Mouse (Mus musculus): ENCODE measurements around the gene Cadps2. TPM values are rescaled to one million over a fixed set of nuclear protein-coding genes. Genes with fewer than 3 reads are reported as not detected.

The Cadps2 gene
- polyA plus RNA-seq, 1 experiment from 2014 or later = 9.1 TPM

GRCm38 (mm10) chr6:23272979-23273378 is 566.2 kb downstream of the Cadps2 start:
- WGBS = 5% methylated on average over 11 of the region's 11 CpGs
- H3K4me1 ChIP-seq (ENCODE audit: control insufficient read depth, insufficient read depth, low read length) = no peaks in the 10 kb centered on the region
- no peaks in the 10 kb centered on the region for H3K9me3 ChIP-seq (ENCODE audit: control insufficient read depth, low read length)
- no peak overlapping the region for H3K27ac ChIP-seq (ENCODE audit: low read depth, low read length)
- no peak overlapping the region for H3K4me3 ChIP-seq (ENCODE audit: low read length)
- H3K36me3 ChIP-seq (ENCODE audit: control insufficient read depth, insufficient read depth, low read length) = no peaks in the 10 kb centered on the region
- no peak overlapping the region for H3K9ac ChIP-seq (ENCODE audit: low read depth, low read length)
- ATAC-seq (ENCODE audit: low FRiP score, low TSS enrichment) = no peak
- no peak overlapping the region for H3K4me2 ChIP-seq (replicated peaks; ENCODE audit: low read depth, low read length)
- H3K27me3 ChIP-seq (ENCODE audit: control insufficient read depth, insufficient read depth, low read length) = peaks cover 55% of the 10 kb centered on the region

DNA sequence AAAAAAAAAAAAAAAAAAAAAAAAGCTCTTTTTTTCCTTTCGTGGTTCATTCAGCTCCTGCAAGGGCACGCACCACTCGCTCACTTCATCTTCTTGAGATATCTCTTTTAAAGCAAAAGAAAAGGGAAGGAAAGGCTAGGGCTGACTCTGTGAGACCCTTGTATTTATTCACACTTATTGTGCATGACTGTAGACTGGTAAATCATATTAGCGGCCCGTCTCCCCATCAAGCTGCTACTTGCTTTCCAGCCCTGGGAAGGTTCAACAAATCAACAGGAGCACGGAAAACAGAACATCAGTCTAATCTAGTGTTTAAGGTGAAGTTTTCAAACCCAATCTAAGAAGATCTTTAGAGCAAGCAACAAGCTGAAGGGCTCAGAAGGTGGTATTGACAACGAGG is 566.7 kb downstream of the Cadps2 start:
- Histone ChIP-seq H3K36me3 (ENCODE audit: control insufficient read depth, insufficient read depth, low read length) (no peaks in the 10 kb centered on the region), H3K9ac (ENCODE audit: low read depth, low read length) (no peak overlapping the region), H3K4me2 (replicated peaks; ENCODE audit: low read depth, low read length) (no peak overlapping the region), H3K27me3 (ENCODE audit: control insufficient read depth, insufficient read depth, low read length) (peaks cover 59% of the 10 kb centered on the region), H3K9me3 (ENCODE audit: control insufficient read depth, low read length) (no peaks in the 10 kb centered on the region), H3K4me1 (ENCODE audit: control insufficient read depth, insufficient read depth, low read length) (no peaks in the 10 kb centered on the region), H3K4me3 (ENCODE audit: low read length) (no peak overlapping the region), H3K27ac (ENCODE audit: low read depth, low read length) (no peak overlapping the region)
- WGBS = 12% methylated on average over 7 of the region's 7 CpGs
- no peak for ATAC-seq (ENCODE audit: low FRiP score, low TSS enrichment)

DNA sequence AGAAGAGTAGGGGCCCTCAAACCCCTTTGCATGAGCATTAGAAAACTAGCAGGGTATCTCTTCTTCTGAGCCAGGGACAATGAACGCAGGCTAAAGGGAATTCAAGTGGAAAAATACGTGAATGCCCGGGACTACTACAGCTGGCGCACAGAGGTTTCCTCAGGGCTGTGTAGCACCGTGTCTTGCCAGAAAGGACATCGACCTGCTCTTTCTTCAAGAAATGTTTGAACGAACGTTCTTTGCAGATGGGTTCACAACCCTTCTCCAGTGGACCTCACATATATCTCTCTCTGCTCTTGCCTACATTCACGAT is 578.5 kb downstream of the Cadps2 start:
- no peak overlapping the region; the same call in 1 of the 2 replicates for H3K4me2 ChIP-seq (replicated peaks; ENCODE audit: low read depth, low read length)
- no peak overlapping the region for H3K9ac ChIP-seq (ENCODE audit: low read depth, low read length)
- ATAC-seq (ENCODE audit: low FRiP score, low TSS enrichment) = no peak
- H3K36me3 ChIP-seq (ENCODE audit: control insufficient read depth, insufficient read depth, low read length) = no peaks in the 10 kb centered on the region
- 1% methylated on average over 9 of the region's 9 CpGs for WGBS
- H3K4me1 ChIP-seq (ENCODE audit: control insufficient read depth, insufficient read depth, low read length) = no peaks in the 10 kb centered on the region
- no peaks in the 10 kb centered on the region for H3K9me3 ChIP-seq (ENCODE audit: control insufficient read depth, low read length)
- H3K27ac ChIP-seq (ENCODE audit: low read depth, low read length) = no peak overlapping the region
- peaks cover 78% of the 10 kb centered on the region for H3K27me3 ChIP-seq (ENCODE audit: control insufficient read depth, insufficient read depth, low read length)
- peak overlapping the region; percentile 9; the same call in 1 of the 2 replicates for H3K4me3 ChIP-seq (ENCODE audit: low read length)

DNA sequence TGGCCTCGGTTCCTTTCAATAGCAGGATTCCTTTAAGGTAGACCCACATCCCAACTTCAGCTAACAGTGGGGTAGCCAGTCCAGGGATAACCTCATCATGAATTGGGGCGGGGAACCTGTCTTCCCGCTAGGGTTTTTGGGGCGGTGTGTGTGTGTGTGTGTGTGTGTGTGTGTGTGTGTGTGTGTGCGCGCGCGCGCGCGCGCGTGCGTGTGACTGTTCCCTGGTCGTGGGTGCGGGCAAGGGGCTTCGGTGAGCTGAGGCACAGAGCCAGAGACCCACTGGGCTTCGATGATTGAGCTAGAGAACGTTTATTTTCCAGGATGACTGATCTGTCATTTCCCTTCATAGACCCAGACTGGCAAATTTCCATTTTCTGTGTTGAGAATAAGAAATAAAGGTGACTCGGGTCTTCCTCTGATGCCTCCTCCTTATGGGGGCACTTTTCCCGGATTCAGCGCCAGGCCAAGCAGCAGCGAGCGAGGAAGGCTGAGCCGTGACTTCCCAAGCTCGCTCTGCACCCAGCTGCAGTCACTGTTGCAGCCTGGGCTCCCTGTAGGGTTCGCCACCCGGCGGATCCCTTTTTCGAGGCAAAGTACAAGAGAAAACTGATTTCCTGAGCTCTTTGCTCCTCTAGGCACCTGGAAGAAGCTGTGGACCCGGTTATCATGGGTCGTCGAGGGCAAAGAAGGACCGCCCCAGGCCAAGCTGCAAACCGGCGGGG is 579.0 kb downstream of the Cadps2 start:
- H3K9me3 ChIP-seq (ENCODE audit: control insufficient read depth, low read length) = no peaks in the 10 kb centered on the region
- H3K4me3 ChIP-seq (ENCODE audit: low read length) = peak overlapping the region; percentile 9; the same call in 1 of the 2 replicates
- ATAC-seq (ENCODE audit: low FRiP score, low TSS enrichment) = no peak
- H3K27ac ChIP-seq (ENCODE audit: low read depth, low read length) = no peak overlapping the region
- 3% methylated on average over 36 of the region's 36 CpGs for WGBS
- no peak overlapping the region; the same call in 1 of the 2 replicates for H3K4me2 ChIP-seq (replicated peaks; ENCODE audit: low read depth, low read length)
- H3K4me1 ChIP-seq (ENCODE audit: control insufficient read depth, insufficient read depth, low read length) = no peaks in the 10 kb centered on the region
- H3K27me3 ChIP-seq (ENCODE audit: control insufficient read depth, insufficient read depth, low read length) = peaks cover 79% of the 10 kb centered on the region
- H3K36me3 ChIP-seq (ENCODE audit: control insufficient read depth, insufficient read depth, low read length) = no peaks in the 10 kb centered on the region
- H3K9ac ChIP-seq (ENCODE audit: low read depth, low read length) = no peak overlapping the region

DNA sequence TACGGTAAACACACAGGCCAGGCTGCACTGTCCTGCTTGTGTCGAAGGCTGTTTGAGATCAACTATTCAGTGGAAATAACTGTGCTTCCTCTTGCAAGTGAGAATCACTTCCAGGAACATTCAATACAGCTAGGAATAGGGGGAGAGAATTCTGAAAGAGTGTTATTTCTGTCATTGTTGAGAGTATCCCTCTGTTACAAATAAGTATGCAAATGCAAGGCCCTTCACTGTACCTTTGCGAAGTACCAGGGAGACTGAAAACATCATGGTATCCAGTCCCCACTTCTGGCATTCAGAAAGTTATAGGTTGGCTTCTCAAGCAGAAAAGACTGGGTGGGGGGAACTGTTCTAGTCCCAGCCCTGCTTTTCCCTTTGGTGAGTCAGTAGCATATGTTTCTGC is 581.2 kb downstream of the Cadps2 start:
- H3K27me3 ChIP-seq (ENCODE audit: control insufficient read depth, insufficient read depth, low read length) = peaks cover 90% of the 10 kb centered on the region
- ATAC-seq (ENCODE audit: low FRiP score, low TSS enrichment) = no peak
- no peaks in the 10 kb centered on the region for H3K36me3 ChIP-seq (ENCODE audit: control insufficient read depth, insufficient read depth, low read length)
- H3K4me2 ChIP-seq (replicated peaks; ENCODE audit: low read depth, low read length) = no peak overlapping the region
- no peak overlapping the region for H3K4me3 ChIP-seq (ENCODE audit: low read length)
- no peak overlapping the region for H3K9ac ChIP-seq (ENCODE audit: low read depth, low read length)
- 12% methylated on average over 3 of the region's 3 CpGs for WGBS
- H3K4me1 ChIP-seq (ENCODE audit: control insufficient read depth, insufficient read depth, low read length) = no peaks in the 10 kb centered on the region
- H3K9me3 ChIP-seq (ENCODE audit: control insufficient read depth, low read length) = no peaks in the 10 kb centered on the region
- no peak overlapping the region for H3K27ac ChIP-seq (ENCODE audit: low read depth, low read length)

- H3K27me3 ChIP-seq (ENCODE audit: control insufficient read depth, insufficient read depth, low read length) = peaks cover 84% of the 10 kb centered on the region
- no peak overlapping the region for H3K27ac ChIP-seq (ENCODE audit: low read depth, low read length)
- H3K9me3 ChIP-seq (ENCODE audit: control insufficient read depth, low read length) = no peaks in the 10 kb centered on the region
- no peaks in the 10 kb centered on the region for H3K36me3 ChIP-seq (ENCODE audit: control insufficient read depth, insufficient read depth, low read length)
- WGBS = 2% methylated on average over 8 of the region's 8 CpGs
- no peak overlapping the region for H3K4me3 ChIP-seq (ENCODE audit: low read length)
- no peak for ATAC-seq (ENCODE audit: low FRiP score, low TSS enrichment)
- H3K4me2 ChIP-seq (replicated peaks; ENCODE audit: low read depth, low read length) = no peak overlapping the region
- H3K9ac ChIP-seq (ENCODE audit: low read depth, low read length) = no peak overlapping the region
- no peaks in the 10 kb centered on the region for H3K4me1 ChIP-seq (ENCODE audit: control insufficient read depth, insufficient read depth, low read length)
Measured at GRCm38 (mm10) chr6:23255161-23255560, 584.1 kb downstream of the Cadps2 start.

DNA sequence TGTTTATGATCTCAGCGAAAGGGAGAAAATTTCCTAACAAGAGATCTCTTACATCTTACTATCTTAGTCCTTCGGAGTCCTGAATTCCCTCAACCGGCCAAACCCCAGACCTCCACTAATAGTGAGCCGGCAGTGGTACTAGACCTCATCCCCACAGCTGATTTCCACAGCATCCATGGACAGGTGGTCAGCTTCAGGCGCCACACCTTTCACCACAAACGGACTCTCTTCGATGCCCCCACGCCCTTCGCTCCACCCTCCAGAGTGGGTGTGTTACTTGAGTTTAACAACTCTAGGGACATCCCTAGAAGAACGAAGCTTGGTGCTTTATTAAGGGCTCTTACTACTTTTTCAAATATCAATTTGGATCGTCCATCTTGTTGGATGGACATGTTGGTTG is 584.6 kb downstream of the Cadps2 start:
- Histone ChIP-seq H3K9ac (ENCODE audit: low read depth, low read length) (no peak overlapping the region), H3K9me3 (ENCODE audit: control insufficient read depth, low read length) (no peaks in the 10 kb centered on the region), H3K27ac (ENCODE audit: low read depth, low read length) (no peak overlapping the region), H3K4me2 (replicated peaks; ENCODE audit: low read depth, low read length) (no peak overlapping the region), H3K4me1 (ENCODE audit: control insufficient read depth, insufficient read depth, low read length) (no peaks in the 10 kb centered on the region), H3K4me3 (ENCODE audit: low read length) (no peak overlapping the region), H3K27me3 (ENCODE audit: control insufficient read depth, insufficient read depth, low read length) (peaks cover 84% of the 10 kb centered on the region), H3K36me3 (ENCODE audit: control insufficient read depth, insufficient read depth, low read length) (no peaks in the 10 kb centered on the region)
- no peak for ATAC-seq (ENCODE audit: low FRiP score, low TSS enrichment)
- WGBS = 2% methylated on average over 11 of the region's 11 CpGs

GRCm38 (mm10) chr6:23253353-23254311 is 585.6 kb downstream of the Cadps2 start:
- Histone ChIP-seq H3K4me3 (ENCODE audit: low read length) (no peak overlapping the region), H3K9me3 (ENCODE audit: control insufficient read depth, low read length) (no peaks in the 10 kb centered on the region), H3K4me1 (ENCODE audit: control insufficient read depth, insufficient read depth, low read length) (peaks cover 6% of the 10 kb centered on the region; the same call in 1 of the 2 replicates), H3K27me3 (ENCODE audit: control insufficient read depth, insufficient read depth, low read length) (peaks cover 84% of the 10 kb centered on the region), H3K36me3 (ENCODE audit: control insufficient read depth, insufficient read depth, low read length) (no peaks in the 10 kb centered on the region), H3K9ac (ENCODE audit: low read depth, low read length) (no peak overlapping the region), H3K4me2 (replicated peaks; ENCODE audit: low read depth, low read length) (no peak overlapping the region), H3K27ac (ENCODE audit: low read depth, low read length) (no peak overlapping the region)
- under 1% methylated on average over 43 of the region's 43 CpGs for WGBS
- peak; percentile 56 for ATAC-seq (ENCODE audit: low FRiP score, low TSS enrichment)
